Mouse (Mus musculus): Measurements from ENCODE around the gene Dnajc13. TPM values are rescaled to one million over a fixed set of nuclear protein-coding genes. Genes with fewer than 3 reads are reported as not detected.

Gene Dnajc13
- total RNA-seq (2014; rRNA removed), result 44.5 and 53.7 TPM in 2 replicates
- 14.2 and 15.2 TPM in 2 replicates for polyA plus RNA-seq (2015; fragmentation: Nextera tagmentation; extraction: Ambion mirVana)

- peak; percentile 99 for ATAC-seq
- H3K27ac ChIP-seq, result peak within 1 kb of the TSS; percentile 86
- H3K36me3 ChIP-seq (ENCODE audit: insufficient read depth, low read length), result no peaks in the 10 kb centered on the region
- peaks cover 8% of the 10 kb centered on the region for H3K4me1 ChIP-seq (ENCODE audit: insufficient read depth, low read length)
- H3K9me3 ChIP-seq (ENCODE audit: low read length), result no peaks in the 10 kb centered on the region
- 1% methylated on average over 52 of the region's 60 CpGs for WGBS
- peak within 1 kb of the TSS; percentile 99 for H3K4me3 ChIP-seq (ENCODE audit: low read length)
- H3K4me2 ChIP-seq (ENCODE audit: low read depth, low read length), result peak within 1 kb of the TSS; percentile 84
- DNase-seq (ENCODE audit: low spot score), result peak; percentile 99
- H3K27me3 ChIP-seq (ENCODE audit: insufficient read depth, low read length), result no peaks in the 10 kb centered on the region
- TF ChIP-seq CTCF (IDR thresholded peaks at IDR 0.05; ENCODE audit: low read depth), result no peak
- peak within 1 kb of the TSS; percentile 91 for H3K9ac ChIP-seq (replicated peaks; ENCODE audit: low read length)
Observed at GRCm38 (mm10) chr9:104262823-104263352, at the start of gene Dnajc13. TSS of gene Dnajc13 (minus strand) at chr9:104262930.

- H3K9ac ChIP-seq (replicated peaks; ENCODE audit: low read length), result no peak overlapping the region
- WGBS, result 15% methylated on average over 6 of the region's 6 CpGs
- no peak overlapping the region for H3K4me2 ChIP-seq (ENCODE audit: low read depth, low read length)
- no peak overlapping the region for H3K27ac ChIP-seq
- ATAC-seq (no peak), DNase-seq (ENCODE audit: low spot score) (peak; percentile 80)
- H3K9me3 ChIP-seq (ENCODE audit: low read length), result no peaks in the 10 kb centered on the region
- no peaks in the 10 kb centered on the region for H3K27me3 ChIP-seq (ENCODE audit: insufficient read depth, low read length)
- TF ChIP-seq CTCF (IDR thresholded peaks at IDR 0.05; ENCODE audit: low read depth), result peak; percentile 91
- H3K4me3 ChIP-seq (ENCODE audit: low read length), result no peak overlapping the region
- no peaks in the 10 kb centered on the region for H3K4me1 ChIP-seq (ENCODE audit: insufficient read depth, low read length)
- H3K36me3 ChIP-seq (ENCODE audit: insufficient read depth, low read length), result no peaks in the 10 kb centered on the region
Observed at GRCm38 (mm10) chr9:104306734-104307133, 44.0 kb upstream of the Dnajc13 start.

- no peaks in the 10 kb centered on the region for H3K9me3 ChIP-seq (ENCODE audit: low read length)
- no peak for ATAC-seq
Observed at GRCm38 (mm10) chr9:104305333-104306111, 42.8 kb upstream of the Dnajc13 start.

GRCm38 (mm10) chr9:104304800-104305199 is 42.1 kb upstream of the Dnajc13 start:
- Histone ChIP-seq H3K4me2 (ENCODE audit: low read depth, low read length) (no peak overlapping the region), H3K27ac (no peak overlapping the region), H3K4me1 (ENCODE audit: insufficient read depth, low read length) (no peaks in the 10 kb centered on the region), H3K9ac (replicated peaks; ENCODE audit: low read length) (no peak overlapping the region), H3K27me3 (ENCODE audit: insufficient read depth, low read length) (no peaks in the 10 kb centered on the region), H3K36me3 (ENCODE audit: insufficient read depth, low read length) (no peaks in the 10 kb centered on the region), H3K4me3 (ENCODE audit: low read length) (no peak overlapping the region), H3K9me3 (ENCODE audit: low read length) (no peaks in the 10 kb centered on the region)
- TF ChIP-seq CTCF (IDR thresholded peaks at IDR 0.05; ENCODE audit: low read depth), result no peak
- DNase-seq (ENCODE audit: low spot score), result no peak
- WGBS, result 81% methylated on average over 10 of the region's 10 CpGs
- ATAC-seq, result no peak

More at GRCm38 (mm10) chr9:104305333-104306111, 42.8 kb upstream of the Dnajc13 start:
- H3K9ac ChIP-seq (replicated peaks; ENCODE audit: low read length), result no peak overlapping the region
- no peak for TF ChIP-seq CTCF (IDR thresholded peaks at IDR 0.05; ENCODE audit: low read depth)
- no peak overlapping the region for H3K4me3 ChIP-seq (ENCODE audit: low read length)
- H3K27ac ChIP-seq, result no peak overlapping the region
- DNase-seq (ENCODE audit: low spot score), result no peak
- no peak overlapping the region for H3K4me2 ChIP-seq (ENCODE audit: low read depth, low read length)
- H3K27me3 ChIP-seq (ENCODE audit: insufficient read depth, low read length), result no peaks in the 10 kb centered on the region
- 88% methylated on average over 6 of the region's 6 CpGs for WGBS
- no peaks in the 10 kb centered on the region for H3K4me1 ChIP-seq (ENCODE audit: insufficient read depth, low read length)
- no peaks in the 10 kb centered on the region for H3K36me3 ChIP-seq (ENCODE audit: insufficient read depth, low read length)

GRCm38 (mm10) chr9:104304376-104304775 is 41.6 kb upstream of the Dnajc13 start:
- Histone ChIP-seq H3K4me3 (ENCODE audit: low read length) (no peak overlapping the region), H3K4me1 (ENCODE audit: insufficient read depth, low read length) (no peaks in the 10 kb centered on the region), H3K4me2 (ENCODE audit: low read depth, low read length) (no peak overlapping the region), H3K27ac (no peak overlapping the region), H3K9ac (replicated peaks; ENCODE audit: low read length) (no peak overlapping the region), H3K27me3 (ENCODE audit: insufficient read depth, low read length) (no peaks in the 10 kb centered on the region), H3K36me3 (ENCODE audit: insufficient read depth, low read length) (no peaks in the 10 kb centered on the region), H3K9me3 (ENCODE audit: low read length) (no peaks in the 10 kb centered on the region)
- ATAC-seq, result no peak
- no peak for TF ChIP-seq CTCF (IDR thresholded peaks at IDR 0.05; ENCODE audit: low read depth)
- 82% methylated on average over 4 of the region's 4 CpGs for WGBS
- DNase-seq (ENCODE audit: low spot score), result no peak

GRCm38 (mm10) chr9:104300569-104300968 is 37.8 kb upstream of the Dnajc13 start:
- H3K27me3 ChIP-seq (ENCODE audit: insufficient read depth, low read length), result no peaks in the 10 kb centered on the region
- WGBS, result 86% methylated on average over 12 of the region's 12 CpGs
- no peak overlapping the region for H3K4me3 ChIP-seq (ENCODE audit: low read length)
- no peak overlapping the region for H3K9ac ChIP-seq (replicated peaks; ENCODE audit: low read length)
- no peak for TF ChIP-seq CTCF (IDR thresholded peaks at IDR 0.05; ENCODE audit: low read depth)
- ATAC-seq, result no peak
- no peak for DNase-seq (ENCODE audit: low spot score)
- no peaks in the 10 kb centered on the region for H3K9me3 ChIP-seq (ENCODE audit: low read length)
- no peak overlapping the region for H3K4me2 ChIP-seq (ENCODE audit: low read depth, low read length)
- no peaks in the 10 kb centered on the region for H3K4me1 ChIP-seq (ENCODE audit: insufficient read depth, low read length)
- no peak overlapping the region for H3K27ac ChIP-seq
- no peaks in the 10 kb centered on the region for H3K36me3 ChIP-seq (ENCODE audit: insufficient read depth, low read length)

GRCm38 (mm10) chr9:104297041-104297440 is 34.3 kb upstream of the Dnajc13 start:
- WGBS, result 80% methylated on average over 3 of the region's 3 CpGs
- H3K4me1 ChIP-seq (ENCODE audit: insufficient read depth, low read length), result no peaks in the 10 kb centered on the region
- no peak for DNase-seq (ENCODE audit: low spot score)
- no peaks in the 10 kb centered on the region for H3K27me3 ChIP-seq (ENCODE audit: insufficient read depth, low read length)
- no peaks in the 10 kb centered on the region for H3K9me3 ChIP-seq (ENCODE audit: low read length)
- H3K4me3 ChIP-seq (ENCODE audit: low read length), result no peak overlapping the region
- no peak overlapping the region for H3K9ac ChIP-seq (replicated peaks; ENCODE audit: low read length)
- no peak for TF ChIP-seq CTCF (IDR thresholded peaks at IDR 0.05; ENCODE audit: low read depth)
- no peak overlapping the region for H3K4me2 ChIP-seq (ENCODE audit: low read depth, low read length)
- no peaks in the 10 kb centered on the region for H3K36me3 ChIP-seq (ENCODE audit: insufficient read depth, low read length)
- ATAC-seq, result no peak
- no peak overlapping the region for H3K27ac ChIP-seq

Measured in hindbrain, postnatal 0 days (tissue).